Mouse (Mus musculus): ENCODE measurements at regions not wholly inside any gene's neighbourhood (a gene's known extent, or its start where the extent isn't known, plus 50 kb on each side); places are given as distances from the start of the nearest gene placed in this dataset.

GRCm38 (mm10) chr19:22015854-22016610, 122.8 kb upstream of the Trpm3 start:
- TF ChIP-seq CTCF (IDR thresholded peaks at IDR 0.05; ENCODE audit: low read depth, low read length) (no peak), POLR2A (IDR thresholded peaks at IDR 0.05; ENCODE audit: insufficient read depth, low read length) (no peak), EP300 (IDR thresholded peaks at IDR 0.05; ENCODE audit: insufficient read depth, low read depth, low read length) (no peak)
- Histone ChIP-seq H3K27me3 (ENCODE audit: control insufficient read depth, insufficient read depth, low read length, poor library complexity, severe bottlenecking) (no peaks in the 10 kb centered on the region), H3K9ac (ENCODE audit: low read depth, poor library complexity, severe bottlenecking) (no peak overlapping the region), H3K4me1 (ENCODE audit: control insufficient read depth, insufficient read depth, low read length) (no peaks in the 10 kb centered on the region), H3K4me3 (ENCODE audit: low read depth, low read length) (no peak overlapping the region), H3K27ac (ENCODE audit: insufficient read depth, low read length) (no peak overlapping the region), H3K9me3 (replicated peaks; ENCODE audit: control insufficient read depth, insufficient read depth, low read length, poor library complexity, severe bottlenecking) (no peaks in the 10 kb centered on the region), H3K36me3 (ENCODE audit: control insufficient read depth, insufficient read depth, low read length, poor library complexity, severe bottlenecking) (no peaks in the 10 kb centered on the region)

GRCm38 (mm10) chr19:22017425-22017824, 121.4 kb upstream of the Trpm3 start:
- H3K9me3 ChIP-seq (replicated peaks; ENCODE audit: control insufficient read depth, insufficient read depth, low read length, poor library complexity, severe bottlenecking) = no peaks in the 10 kb centered on the region
- H3K27me3 ChIP-seq (ENCODE audit: control insufficient read depth, insufficient read depth, low read length, poor library complexity, severe bottlenecking) = no peaks in the 10 kb centered on the region
- no peaks in the 10 kb centered on the region for H3K36me3 ChIP-seq (ENCODE audit: control insufficient read depth, insufficient read depth, low read length, poor library complexity, severe bottlenecking)
- H3K4me1 ChIP-seq (ENCODE audit: control insufficient read depth, insufficient read depth, low read length) = no peaks in the 10 kb centered on the region
- no peak overlapping the region for H3K27ac ChIP-seq (ENCODE audit: insufficient read depth, low read length)
- H3K9ac ChIP-seq (ENCODE audit: low read depth, poor library complexity, severe bottlenecking) = no peak overlapping the region
- H3K4me3 ChIP-seq (ENCODE audit: low read depth, low read length) = no peak overlapping the region
- TF ChIP-seq POLR2A (IDR thresholded peaks at IDR 0.05; ENCODE audit: insufficient read depth, low read length) (no peak), CTCF (IDR thresholded peaks at IDR 0.05; ENCODE audit: low read depth, low read length) (no peak), EP300 (IDR thresholded peaks at IDR 0.05; ENCODE audit: insufficient read depth, low read depth, low read length) (no peak)

- TF ChIP-seq POLR2A (IDR thresholded peaks at IDR 0.05; ENCODE audit: insufficient read depth, low read length) (no peak), EP300 (IDR thresholded peaks at IDR 0.05; ENCODE audit: insufficient read depth, low read depth, low read length) (no peak), CTCF (IDR thresholded peaks at IDR 0.05; ENCODE audit: low read depth, low read length) (no peak)
- Histone ChIP-seq H3K27ac (ENCODE audit: insufficient read depth, low read length) (no peak overlapping the region), H3K36me3 (ENCODE audit: control insufficient read depth, insufficient read depth, low read length, poor library complexity, severe bottlenecking) (no peaks in the 10 kb centered on the region), H3K27me3 (ENCODE audit: control insufficient read depth, insufficient read depth, low read length, poor library complexity, severe bottlenecking) (no peaks in the 10 kb centered on the region), H3K4me3 (ENCODE audit: low read depth, low read length) (no peak overlapping the region), H3K9me3 (replicated peaks; ENCODE audit: control insufficient read depth, insufficient read depth, low read length, poor library complexity, severe bottlenecking) (no peaks in the 10 kb centered on the region), H3K9ac (ENCODE audit: low read depth, poor library complexity, severe bottlenecking) (no peak overlapping the region), H3K4me1 (ENCODE audit: control insufficient read depth, insufficient read depth, low read length) (no peaks in the 10 kb centered on the region)
Measured at GRCm38 (mm10) chr19:22027577-22027976, 111.3 kb upstream of the Trpm3 start.

GRCm38 (mm10) chr19:22047657-22048056, 91.2 kb upstream of the Trpm3 start:
- no peak overlapping the region for H3K4me3 ChIP-seq (ENCODE audit: low read depth, low read length)
- no peaks in the 10 kb centered on the region for H3K9me3 ChIP-seq (replicated peaks; ENCODE audit: control insufficient read depth, insufficient read depth, low read length, poor library complexity, severe bottlenecking)
- no peak overlapping the region for H3K27ac ChIP-seq (ENCODE audit: insufficient read depth, low read length)
- H3K36me3 ChIP-seq (ENCODE audit: control insufficient read depth, insufficient read depth, low read length, poor library complexity, severe bottlenecking) = no peaks in the 10 kb centered on the region
- H3K9ac ChIP-seq (ENCODE audit: low read depth, poor library complexity, severe bottlenecking) = no peak overlapping the region
- no peaks in the 10 kb centered on the region for H3K4me1 ChIP-seq (ENCODE audit: control insufficient read depth, insufficient read depth, low read length)
- TF ChIP-seq EP300 (IDR thresholded peaks at IDR 0.05; ENCODE audit: insufficient read depth, low read depth, low read length) (no peak), POLR2A (IDR thresholded peaks at IDR 0.05; ENCODE audit: insufficient read depth, low read length) (no peak), CTCF (IDR thresholded peaks at IDR 0.05; ENCODE audit: low read depth, low read length) (no peak)
- no peaks in the 10 kb centered on the region; the same call in 1 of the 2 replicates for H3K27me3 ChIP-seq (ENCODE audit: control insufficient read depth, insufficient read depth, low read length, poor library complexity, severe bottlenecking)

- H3K9me3 ChIP-seq (replicated peaks; ENCODE audit: control insufficient read depth, insufficient read depth, low read length, poor library complexity, severe bottlenecking) = no peaks in the 10 kb centered on the region
- no peaks in the 10 kb centered on the region for H3K27me3 ChIP-seq (ENCODE audit: control insufficient read depth, insufficient read depth, low read length, poor library complexity, severe bottlenecking)
- no peak overlapping the region for H3K9ac ChIP-seq (ENCODE audit: low read depth, poor library complexity, severe bottlenecking)
- H3K4me3 ChIP-seq (ENCODE audit: low read depth, low read length) = no peak overlapping the region
- no peaks in the 10 kb centered on the region for H3K36me3 ChIP-seq (ENCODE audit: control insufficient read depth, insufficient read depth, low read length, poor library complexity, severe bottlenecking)
- no peak overlapping the region for H3K27ac ChIP-seq (ENCODE audit: insufficient read depth, low read length)
- H3K4me1 ChIP-seq (ENCODE audit: control insufficient read depth, insufficient read depth, low read length) = no peaks in the 10 kb centered on the region
- TF ChIP-seq POLR2A (IDR thresholded peaks at IDR 0.05; ENCODE audit: insufficient read depth, low read length) (no peak), EP300 (IDR thresholded peaks at IDR 0.05; ENCODE audit: insufficient read depth, low read depth, low read length) (no peak)
Measured at GRCm38 (mm10) chr19:22066302-22066701, 72.5 kb upstream of the Trpm3 start.

GRCm38 (mm10) chr19:22070246-22071030, 68.4 kb upstream of the Trpm3 start:
- Histone ChIP-seq H3K27me3 (ENCODE audit: control insufficient read depth, insufficient read depth, low read length, poor library complexity, severe bottlenecking) (no peaks in the 10 kb centered on the region), H3K9ac (ENCODE audit: low read depth, poor library complexity, severe bottlenecking) (no peak overlapping the region), H3K9me3 (replicated peaks; ENCODE audit: control insufficient read depth, insufficient read depth, low read length, poor library complexity, severe bottlenecking) (no peaks in the 10 kb centered on the region), H3K27ac (ENCODE audit: insufficient read depth, low read length) (no peak overlapping the region), H3K4me1 (ENCODE audit: control insufficient read depth, insufficient read depth, low read length) (no peaks in the 10 kb centered on the region), H3K36me3 (ENCODE audit: control insufficient read depth, insufficient read depth, low read length, poor library complexity, severe bottlenecking) (no peaks in the 10 kb centered on the region), H3K4me3 (ENCODE audit: low read depth, low read length) (no peak overlapping the region)
- no peak for TF ChIP-seq POLR2A (IDR thresholded peaks at IDR 0.05; ENCODE audit: insufficient read depth, low read length)
- no peak for TF ChIP-seq EP300 (IDR thresholded peaks at IDR 0.05; ENCODE audit: insufficient read depth, low read depth, low read length)
- no peak for TF ChIP-seq CTCF (IDR thresholded peaks at IDR 0.05; ENCODE audit: low read depth, low read length)

Measured in ES-Bruce4 (cell line).